Mouse (Mus musculus) urinary bladder, postnatal 25 days (tissue): ENCODE results near the gene Crybg2.
A peak's percentile ranks its signal among the peaks of the same experiment; 100 is the strongest.

ENCODE experiments used
- DNase-seq: peaks from one replicate; pipeline ENCODE4 v3.0.0; 2022; ENCODE audit warnings: low spot score

Crybg2 gene

DNA sequence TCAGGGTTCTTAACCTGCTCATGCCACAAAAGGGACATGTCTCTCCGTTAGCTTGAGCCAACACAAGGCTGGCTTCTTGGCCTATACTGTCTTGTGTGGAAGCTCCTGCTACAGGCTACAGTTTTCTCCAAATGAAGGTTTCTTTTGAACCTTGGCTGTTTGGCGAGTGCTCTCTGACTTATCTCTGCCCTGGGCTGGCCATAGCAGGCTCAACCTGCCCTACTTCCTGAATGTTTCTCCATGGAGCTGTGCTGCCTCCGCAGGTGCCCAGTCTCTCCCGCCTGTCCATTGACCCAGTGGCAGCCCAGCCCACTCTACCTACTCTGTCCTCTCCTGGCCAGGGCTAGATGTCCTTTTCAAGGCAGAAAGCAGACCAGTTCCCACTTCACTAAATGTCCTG is 60.3 kb downstream of the Crybg2 start:
- DNase-seq: no peak

DNA sequence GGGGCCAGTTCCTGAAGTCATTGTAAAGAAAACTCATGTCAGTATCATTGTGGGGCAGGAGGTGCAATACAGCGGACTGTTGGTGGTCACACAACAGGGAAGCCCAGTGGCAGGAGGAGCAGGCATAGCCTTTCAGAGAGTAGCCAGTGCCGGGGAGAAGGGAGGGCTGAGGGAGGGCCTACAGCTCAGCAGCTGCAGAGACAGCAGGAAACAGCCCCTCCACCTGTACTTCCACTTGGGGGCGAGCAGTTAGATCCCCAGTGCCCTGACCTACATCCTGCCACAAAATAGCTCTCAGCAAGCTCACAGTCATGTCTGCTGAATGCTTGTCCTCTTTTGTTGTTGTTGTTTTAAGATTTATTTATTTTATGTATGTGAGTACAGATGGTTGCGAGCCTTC is 61.0 kb downstream of the Crybg2 start:
- no peak for DNase-seq

DNA sequence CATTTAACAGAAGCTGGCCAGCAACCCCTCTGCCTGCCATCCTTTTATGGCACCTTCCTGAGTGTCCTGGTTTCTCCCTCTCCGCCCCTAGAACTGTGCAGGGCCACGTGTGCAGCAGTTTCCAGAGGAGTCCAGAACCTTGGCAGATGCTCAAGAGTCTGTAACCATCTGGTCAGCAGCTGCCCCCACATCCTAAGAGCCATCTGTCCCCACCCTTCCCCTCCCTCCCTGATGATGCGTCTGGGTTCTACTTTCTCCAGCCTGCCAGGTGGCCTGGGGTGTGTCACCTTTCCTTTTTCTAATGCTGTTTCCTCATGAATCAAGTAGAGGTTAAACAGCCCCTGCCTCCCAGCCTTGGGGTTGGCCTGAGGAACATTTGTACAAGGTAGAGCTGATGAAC is 61.7 kb downstream of the Crybg2 start:
- no peak for DNase-seq

DNA sequence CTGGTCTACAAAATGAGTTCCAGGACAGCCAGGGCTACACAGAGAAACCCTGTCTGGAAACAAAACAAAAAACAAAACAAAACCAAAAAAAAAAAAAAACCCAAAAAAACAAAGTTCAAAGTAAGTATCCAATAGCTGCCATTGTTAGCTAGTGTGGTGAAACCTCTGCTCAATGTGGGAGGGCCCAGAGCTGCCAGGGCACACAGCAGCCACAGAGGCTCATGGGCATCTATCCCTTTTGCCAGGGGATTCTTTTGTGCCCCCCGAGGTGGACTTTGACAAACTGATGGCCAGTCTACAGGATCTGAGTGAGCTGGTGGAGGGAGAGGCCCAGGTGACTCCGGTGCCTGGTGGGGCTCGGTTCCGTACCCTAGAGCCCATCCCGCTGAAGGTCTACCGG is 62.5 kb downstream of the Crybg2 start:
- DNase-seq: no peak

DNA sequence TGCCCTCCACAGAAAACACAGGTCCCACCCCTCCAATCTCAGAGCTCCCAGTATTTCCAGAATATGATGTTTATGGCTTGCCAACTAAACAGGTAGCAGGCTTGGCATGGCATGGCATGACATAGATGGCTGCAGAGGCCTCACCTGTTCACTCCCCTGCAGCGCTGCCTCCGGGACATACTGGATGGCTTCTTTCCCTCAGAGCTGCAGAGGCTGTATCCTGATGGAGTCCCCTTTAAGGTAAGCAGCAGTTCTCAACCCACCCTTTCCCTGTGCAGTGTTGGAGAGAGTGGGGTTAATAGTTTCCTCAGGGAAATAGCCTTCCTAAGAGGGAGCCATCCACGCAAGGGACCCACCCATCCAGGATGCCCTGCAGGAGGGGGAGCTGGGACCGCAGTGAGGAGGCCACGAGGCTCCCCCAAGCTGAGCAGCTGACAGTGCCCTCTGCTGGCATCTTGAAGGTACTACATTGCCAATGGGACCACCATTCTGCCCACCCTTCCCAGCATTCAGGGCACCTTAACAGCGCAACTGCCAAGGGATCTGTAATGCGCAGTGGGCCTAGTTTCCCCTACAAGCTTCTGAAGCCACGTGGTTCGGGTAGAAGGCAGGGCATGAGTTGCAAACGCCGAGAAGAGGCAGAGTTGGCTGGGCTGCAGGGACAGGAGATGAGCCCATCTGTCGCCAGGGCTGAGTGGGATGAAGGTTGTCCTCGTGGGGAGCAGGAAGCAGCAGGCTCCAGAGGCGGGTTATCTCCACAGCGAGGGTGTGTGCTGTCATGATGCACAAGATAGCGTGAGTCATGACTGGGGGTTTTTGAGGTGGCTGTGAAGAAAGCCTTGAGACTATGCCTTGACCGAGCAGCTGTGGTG is 63.3 kb downstream of the Crybg2 start:
- DNase-seq: no peak

DNA sequence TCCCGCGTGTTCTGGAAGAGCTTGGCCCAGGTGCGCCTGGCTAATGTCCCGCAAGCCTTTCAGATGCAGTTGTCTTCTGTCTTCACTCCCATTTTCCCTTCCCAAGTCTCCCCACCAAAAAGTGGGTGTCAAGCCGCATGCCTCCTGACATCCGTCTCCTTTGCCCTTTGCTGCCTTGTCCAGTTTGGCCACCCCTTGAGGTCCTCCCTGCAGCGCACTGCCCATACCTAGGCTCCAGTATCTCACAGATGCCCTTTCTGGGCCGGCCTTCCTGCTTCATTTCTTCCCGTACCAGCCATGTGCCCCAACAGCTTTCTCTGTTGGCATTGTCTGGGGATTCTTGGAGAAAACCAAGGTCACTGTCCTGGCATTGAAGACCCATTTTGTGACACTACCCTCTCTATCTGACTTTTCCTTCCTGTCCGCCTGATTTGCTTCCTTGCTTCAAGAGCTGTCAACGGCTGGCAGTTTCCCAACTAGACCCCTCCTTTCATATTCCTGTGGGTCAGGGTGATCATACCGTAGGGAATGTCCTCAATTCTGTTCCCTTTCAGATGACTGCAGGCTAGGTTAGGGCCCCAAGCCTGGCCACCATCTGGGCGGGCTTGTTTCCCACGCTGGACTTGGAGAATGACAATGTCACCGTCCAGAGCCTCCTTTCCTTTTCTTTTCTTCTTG is 64.9 kb downstream of the Crybg2 start:
- DNase-seq: no peak

DNA sequence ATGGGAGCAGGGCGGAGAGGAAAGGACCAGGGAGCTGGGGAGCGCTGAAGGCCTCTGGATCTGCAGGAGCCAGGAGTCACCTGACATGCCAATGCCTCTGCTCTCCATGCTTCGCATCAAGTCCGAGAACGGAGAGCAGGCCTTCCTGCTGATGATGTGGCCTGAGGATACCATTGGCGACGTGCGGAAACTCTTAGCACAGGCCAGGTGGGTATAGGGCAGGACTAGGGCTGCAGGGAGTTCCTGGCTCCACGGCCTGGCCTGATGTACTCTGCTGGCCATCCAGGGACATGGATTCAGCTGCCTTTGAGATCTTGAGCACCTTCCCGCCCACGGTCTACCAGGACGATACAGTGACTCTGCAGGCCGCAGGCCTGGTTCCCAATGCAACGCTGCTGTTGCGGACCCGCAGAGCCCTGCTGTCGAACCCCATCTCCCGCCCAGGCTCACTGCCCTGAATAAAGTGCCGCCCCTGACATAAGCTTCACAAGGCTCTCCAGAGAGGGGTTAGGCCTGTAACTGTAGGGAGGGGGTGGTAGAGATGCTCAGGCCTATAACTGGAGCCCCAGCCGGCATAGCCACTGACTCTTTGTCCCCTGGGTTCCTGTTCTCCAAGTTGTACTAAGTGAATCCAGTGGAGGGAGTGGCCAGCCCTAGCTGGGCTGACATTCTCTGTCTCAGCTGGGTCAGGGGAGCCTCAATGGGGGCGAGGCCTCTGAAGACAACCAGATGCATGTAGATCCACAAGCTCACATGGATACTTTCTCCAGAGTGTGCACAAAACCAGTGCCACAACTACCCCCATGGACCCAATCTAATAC is 65.9 kb downstream of the Crybg2 start:
- no peak for DNase-seq

DNA sequence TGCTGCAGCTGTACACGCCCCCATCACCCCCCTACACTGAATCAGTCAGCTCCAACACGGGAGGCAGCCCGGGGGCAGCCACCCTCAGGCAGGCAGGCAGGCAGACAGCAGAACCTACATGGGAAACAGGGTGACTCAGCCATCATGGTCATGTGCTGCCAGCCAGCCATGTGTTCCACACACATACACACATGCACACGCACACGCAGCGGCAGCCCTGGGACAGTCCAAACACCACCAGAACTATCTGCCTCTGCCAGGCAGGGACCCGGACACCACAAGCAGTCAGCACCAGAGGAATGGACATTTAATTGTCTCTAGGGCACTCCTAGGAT is 66.5 kb downstream of the Crybg2 start:
- no peak for DNase-seq

DNA sequence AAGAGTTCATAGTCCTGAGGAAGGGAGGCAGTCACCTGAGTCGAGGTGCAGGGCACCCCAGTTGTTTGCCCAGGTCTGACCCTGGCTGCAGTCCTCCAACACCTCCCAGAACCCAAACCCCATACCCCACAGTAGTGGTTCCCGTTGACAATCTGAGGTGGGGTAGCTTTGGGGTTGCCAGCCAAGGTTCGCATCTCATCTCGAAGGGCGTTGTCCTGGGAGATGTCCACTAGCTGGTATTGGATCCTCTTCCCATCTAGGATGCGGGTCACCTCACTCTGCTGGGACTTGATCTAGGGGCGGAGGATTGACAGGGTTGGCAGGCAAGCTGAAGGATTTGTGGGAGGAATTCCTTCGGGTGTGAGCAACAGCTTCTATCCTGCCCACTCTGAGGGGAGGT is 67.2 kb downstream of the Crybg2 start:
- no peak for DNase-seq

DNA sequence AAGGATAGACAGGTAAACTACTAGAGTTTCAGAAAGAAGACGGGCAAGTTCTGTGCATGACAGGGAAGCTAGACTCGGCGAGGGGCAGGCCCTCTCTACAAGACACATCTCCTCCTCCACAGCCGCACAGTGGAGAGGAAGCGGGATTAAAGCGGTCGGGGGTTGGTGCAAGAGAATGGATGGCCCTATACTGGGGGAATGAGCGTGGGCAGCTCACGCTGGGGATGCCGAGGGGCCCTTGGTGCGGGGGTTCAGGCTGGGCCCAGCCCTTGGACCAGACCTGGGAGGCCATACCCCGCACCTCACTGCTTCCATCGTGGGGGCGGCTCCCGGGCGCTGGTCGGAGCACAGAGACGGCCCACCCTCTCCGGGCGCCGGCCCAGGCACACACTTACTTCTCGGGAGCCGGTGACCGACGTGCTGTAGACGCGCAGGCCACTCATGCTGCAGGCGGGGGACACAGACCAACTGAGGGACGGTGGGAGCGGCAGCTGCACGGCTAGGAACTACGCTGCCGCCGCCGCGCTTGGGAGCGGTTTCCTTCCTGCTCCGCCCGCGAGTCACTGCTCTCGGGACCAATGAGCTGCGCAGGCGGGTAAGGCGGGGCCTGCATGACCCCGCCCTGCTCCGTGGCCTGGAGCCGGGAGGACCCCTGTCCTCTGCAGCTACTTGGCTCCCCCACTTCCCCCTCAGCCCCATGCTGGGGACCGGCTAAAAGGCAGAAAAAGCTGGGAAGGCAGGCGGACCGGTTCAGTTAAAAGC is 67.8 kb downstream of the Crybg2 start, which contains the start of gene Sh3bgrl3:
Sh3bgrl3 (minus strand) TSS at position 569 of the 762 bp plus-strand sequence.
- peak; percentile 84 for DNase-seq

DNA sequence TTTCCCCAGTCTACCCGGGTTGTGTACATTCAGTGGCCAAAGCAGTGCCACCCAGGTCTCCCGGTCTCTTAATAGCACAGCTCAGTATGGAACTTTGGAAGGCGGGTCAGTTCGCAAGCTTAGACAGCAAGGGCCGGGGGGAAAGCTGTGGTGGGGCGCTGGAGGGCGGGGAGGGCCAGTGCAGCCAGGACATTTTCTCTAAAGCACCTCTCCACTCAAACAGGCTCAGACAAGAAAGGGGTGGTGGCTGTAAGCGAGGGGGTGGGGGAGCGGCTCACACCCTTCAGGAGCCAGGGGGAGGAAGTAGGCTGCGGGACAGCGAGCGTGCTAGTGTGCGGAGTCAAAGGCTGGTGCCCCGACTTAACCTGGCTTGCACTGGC is 68.4 kb downstream of the Crybg2 start:
- peak; percentile 36 for DNase-seq

DNA sequence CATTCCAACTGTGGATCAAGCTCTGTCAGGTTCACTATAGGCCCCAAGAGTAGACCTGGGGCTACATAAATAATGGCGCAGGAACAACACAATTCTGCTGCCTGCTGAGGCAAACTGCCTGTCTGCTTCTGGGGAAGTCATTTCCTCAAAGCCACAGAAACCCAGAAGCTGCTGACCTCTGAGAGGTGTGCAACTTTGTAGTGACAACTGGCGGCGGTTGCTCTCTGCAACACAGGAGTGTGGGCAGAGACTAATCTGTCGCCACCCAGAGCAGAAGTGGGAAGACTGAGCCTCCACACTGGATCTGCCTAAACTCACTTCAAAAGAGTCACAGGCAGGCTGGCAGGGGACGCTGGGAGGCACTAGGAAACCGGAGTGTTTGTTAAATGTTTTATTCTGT is 68.9 kb downstream of the Crybg2 start:
- DNase-seq: no peak

DNA sequence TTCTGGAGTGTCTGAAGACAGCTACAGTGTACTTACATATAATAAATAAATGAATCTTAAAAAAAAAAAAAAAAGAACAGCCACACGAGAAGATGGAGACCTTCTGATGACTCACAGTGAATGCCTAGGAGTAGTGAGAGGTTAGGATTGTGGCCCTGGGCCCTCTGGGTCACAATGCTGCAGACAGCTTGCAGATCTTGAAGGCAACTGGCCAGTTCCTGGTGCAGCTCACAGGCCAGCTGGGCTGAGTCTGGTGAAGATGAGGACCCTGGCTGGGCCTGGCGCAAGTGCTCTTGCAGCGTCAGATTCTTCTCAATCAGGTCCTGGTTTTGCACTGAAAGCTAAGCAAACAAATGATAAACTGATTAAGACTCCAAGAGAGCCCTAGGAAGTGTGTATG is 71.5 kb downstream of the Crybg2 start:
- no peak for DNase-seq

DNA sequence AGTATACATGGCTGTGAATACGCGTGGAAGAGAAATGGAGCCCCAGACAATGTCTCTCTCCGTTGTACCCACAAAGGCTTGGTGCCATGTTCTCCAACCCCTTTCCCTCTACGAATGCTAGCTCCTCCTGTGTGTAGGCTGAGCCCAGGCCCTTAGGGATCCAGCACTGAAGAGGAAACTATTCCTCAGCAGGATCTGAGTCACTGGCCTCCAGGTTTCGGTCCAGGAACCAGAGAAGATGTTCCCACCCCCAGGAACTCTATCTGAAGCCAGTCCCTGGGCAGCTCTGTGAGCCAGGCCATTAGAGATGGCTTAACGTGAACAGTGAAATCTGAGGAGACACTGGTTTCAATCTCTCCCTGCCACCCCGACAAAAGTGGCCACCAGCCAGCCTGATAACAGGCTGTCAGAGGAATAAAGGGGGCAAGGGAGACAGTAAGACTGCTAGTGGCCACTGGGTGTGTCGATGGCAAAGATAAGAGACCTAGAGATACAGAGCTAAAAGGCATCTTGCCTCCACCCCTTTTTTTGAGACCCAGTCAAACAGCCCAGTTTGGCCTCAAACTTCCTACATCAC is 72.0 kb downstream of the Crybg2 start:
- no peak for DNase-seq

DNA sequence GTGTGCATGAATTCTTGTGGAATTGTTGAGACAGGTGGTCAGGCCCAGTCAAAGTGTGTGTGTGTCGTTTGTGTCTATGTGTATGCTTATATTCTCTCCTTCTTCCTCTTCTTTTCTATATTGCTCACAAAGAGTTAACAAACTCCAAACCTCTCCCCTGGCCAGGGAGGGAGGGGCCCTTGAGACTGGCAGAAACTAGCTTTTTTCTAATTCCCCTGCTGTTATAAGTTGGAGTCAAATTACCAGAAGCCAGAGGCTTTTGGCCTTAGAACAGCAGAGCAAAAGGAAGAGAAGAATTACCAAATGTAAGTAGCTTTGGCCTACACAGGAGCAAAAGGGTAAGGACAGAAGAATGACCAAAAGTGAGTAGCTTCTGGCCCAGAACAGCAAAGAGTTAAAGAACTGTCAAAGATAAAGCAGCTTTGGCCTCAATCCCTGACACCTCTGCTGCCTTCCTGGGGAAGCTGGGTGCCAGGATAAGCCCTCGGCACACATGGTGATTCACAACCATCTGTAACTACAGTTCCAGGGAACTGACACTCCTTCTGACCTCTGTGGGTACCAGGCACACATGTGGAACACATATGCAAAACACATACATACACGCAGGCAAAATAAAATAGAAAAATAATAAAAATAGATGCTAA is 75.8 kb downstream of the Crybg2 start:
- DNase-seq: no peak

DNA sequence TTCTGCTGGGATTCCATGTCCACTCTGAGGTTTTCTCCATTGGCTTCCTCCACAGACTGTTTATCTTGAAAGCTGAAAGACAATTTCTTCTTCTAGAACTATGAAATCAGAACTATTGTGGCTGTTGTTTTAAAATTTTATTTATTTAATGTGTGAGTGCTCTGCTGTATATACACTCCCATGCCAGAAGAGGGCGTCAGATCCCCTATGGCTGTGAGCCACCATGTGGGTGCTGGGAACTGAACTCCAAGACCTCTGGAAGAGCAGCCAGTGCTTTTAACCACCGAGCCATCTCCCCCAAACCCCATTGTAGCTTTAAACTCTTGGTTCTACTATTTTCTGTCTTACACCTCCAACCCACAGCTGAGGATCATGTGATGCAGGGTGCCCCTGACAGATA is 78.2 kb downstream of the Crybg2 start:
- no peak for DNase-seq
